Mouse (Mus musculus) urinary bladder, postnatal 10 days (tissue): ENCODE results near the gene Isyna1.
"Not testable (repeated sequence)": the region's sequence is repeated elsewhere in the genome, so short reads cannot be mapped to it uniquely, and the experiment has no call there.

Source experiments
- DNase-seq: peaks from one replicate; pipeline ENCODE4 v3.0.0; 2022; ENCODE audit warnings: low spot score

Gene Isyna1

DNA sequence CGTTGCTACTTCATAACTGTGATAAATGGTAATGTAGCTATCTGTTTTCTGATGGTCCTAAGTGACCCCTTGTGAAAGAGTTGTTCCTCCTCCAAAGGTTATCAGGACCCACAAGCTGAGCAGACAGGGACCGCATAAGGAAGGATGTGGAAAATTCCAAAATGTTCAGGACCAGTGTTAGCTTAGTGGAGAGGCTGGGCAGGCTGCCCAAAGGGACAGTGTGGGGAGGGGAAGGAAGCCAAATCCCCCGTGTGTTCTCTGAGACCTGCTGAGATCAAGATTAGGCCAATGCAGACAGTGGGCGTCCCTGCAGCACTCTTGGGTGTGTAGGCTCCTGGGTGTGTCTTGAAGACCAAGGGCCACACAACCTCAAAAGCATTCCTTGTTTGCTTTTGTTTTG is 19.3 kb upstream of the Isyna1 start:
- DNase-seq: no peak

- no peak for DNase-seq
Measured at GRCm38 (mm10) chr8:70577207-70577606, 17.0 kb upstream of the Isyna1 start.

- no peak for DNase-seq
Measured at GRCm38 (mm10) chr8:70583476-70584387, 10.4 kb upstream of the Isyna1 start.

DNA sequence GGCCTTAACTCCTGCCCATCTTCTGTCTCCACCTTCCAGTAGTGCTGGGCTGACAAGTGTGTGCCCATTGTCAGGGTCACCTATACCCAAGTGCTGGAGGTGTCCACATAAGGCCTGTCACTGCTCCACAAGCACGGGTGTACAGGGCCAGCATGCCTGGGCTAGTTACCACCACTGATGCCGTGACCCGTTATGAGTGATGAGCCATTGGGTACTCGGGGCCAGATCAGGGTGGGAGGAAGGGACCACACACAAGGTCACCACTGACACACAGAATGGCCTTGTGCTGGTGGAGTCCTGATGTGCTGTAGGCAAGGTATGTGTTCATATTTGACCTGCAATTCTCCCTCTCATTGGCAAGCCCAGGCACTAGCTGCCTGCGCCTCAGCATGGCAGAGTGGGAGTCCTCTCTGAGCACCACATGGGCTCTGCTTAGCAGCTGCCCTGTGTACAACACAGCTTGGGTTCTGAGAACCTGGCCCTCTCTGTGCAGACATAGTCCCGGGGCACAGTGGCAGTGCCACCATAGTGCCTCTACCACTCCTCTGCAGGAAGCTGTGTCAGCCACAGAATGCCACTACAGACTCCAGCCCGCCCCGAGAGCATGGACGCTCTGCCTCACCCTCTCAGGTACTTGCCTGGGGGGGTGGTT is 9.4 kb upstream of the Isyna1 start:
- no peak for DNase-seq

DNA sequence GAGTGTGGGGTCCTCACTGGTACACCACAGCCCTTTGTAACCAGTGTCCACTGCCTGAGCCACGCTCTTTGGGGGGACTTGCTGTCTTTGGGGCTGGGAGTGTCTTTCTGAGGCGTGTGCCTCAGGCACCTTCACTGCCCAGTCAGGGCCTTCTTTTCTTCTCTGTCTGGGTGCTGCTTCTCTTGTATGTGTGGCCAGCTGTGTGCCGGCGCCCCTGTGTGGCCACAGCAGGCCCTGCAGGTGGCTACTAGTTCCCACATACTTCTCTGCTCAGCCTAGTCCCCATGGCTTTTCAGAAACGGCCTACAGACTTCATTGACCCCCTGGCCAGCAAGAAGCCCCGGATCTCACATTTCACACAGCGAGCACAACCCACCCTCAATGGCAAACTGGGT is 8.9 kb upstream of the Isyna1 start:
- DNase-seq: no peak

- not testable (repeated sequence) for DNase-seq
Measured at GRCm38 (mm10) chr8:70587955-70588354, 6.2 kb upstream of the Isyna1 start.

DNA sequence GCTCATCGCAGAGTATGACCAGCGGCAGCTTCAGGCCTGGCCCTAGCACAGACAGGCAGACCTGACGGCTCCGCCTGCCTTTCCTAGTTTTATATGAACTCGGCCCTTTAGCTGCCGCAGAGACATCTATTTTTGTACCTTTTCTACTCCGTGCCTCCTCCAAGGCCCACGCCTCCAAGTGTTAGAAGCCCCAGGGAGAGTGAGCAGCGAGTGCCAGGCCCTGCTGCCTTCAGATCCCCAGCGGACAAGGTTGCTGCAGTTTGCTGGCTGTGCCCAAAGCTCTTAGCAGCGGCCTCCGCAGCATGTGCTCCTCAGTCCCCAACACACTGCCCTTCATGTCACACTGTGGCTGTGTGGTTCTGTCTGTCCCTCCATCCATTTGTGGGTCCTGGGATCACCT is 2.6 kb upstream of the Isyna1 start:
- DNase-seq: no peak

- DNase-seq: no peak
Measured at GRCm38 (mm10) chr8:70593173-70593572, 1.0 kb upstream of the Isyna1 start.

GRCm38 (mm10) chr8:70594621-70595564 is 720 bp downstream of the Isyna1 start:
- DNase-seq: no peak

- no peak for DNase-seq
Measured at GRCm38 (mm10) chr8:70595811-70596210, 1.6 kb downstream of the Isyna1 start.

DNA sequence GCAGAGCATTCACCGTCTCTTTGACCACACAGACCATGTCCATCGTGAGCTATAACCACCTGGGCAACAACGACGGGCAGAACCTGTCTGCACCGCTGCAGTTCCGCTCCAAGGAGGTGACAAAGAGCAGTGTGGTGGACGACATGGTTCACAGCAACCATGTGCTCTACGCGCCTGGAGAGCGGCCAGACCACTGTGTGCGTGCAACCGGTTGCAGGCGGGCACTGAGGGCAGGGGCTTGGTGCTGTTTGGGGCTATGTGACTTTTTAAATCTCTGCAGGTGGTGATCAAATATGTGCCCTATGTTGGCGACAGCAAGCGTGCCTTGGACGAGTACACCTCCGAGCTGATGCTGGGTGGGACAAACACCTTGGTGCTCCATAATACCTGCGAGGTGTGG is 2.0 kb downstream of the Isyna1 start:
- no peak for DNase-seq

DNA sequence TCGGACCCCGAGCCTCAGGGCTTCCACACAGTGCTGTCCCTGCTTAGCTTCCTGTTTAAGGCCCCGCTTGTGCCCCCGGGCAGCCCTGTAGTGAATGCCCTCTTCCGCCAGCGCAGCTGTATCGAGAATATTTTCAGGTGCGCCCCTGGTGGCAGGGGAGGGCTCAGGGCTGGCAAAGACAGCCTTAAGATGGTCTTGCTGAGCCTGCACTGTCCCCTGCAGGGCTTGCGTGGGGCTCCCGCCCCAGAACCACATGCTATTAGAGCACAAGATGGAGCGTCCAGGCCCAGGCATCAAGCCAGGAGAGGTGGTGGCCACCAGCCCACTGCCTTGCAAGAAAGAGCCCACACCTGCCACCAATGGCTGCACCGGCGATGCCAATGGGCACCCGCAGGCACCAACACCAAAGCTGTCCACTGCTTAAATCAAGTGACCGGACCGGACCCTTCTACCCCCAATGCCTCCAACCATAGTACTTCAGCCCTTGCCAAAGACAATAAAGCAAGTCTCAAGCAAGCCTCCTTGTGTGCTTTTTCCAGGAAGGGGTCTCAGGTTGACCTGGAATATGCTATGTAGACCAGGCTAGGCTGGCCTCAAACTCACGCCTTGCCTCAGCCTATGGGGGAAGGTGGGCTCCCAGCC is 2.7 kb downstream of the Isyna1 start:
- DNase-seq: no peak

DNA sequence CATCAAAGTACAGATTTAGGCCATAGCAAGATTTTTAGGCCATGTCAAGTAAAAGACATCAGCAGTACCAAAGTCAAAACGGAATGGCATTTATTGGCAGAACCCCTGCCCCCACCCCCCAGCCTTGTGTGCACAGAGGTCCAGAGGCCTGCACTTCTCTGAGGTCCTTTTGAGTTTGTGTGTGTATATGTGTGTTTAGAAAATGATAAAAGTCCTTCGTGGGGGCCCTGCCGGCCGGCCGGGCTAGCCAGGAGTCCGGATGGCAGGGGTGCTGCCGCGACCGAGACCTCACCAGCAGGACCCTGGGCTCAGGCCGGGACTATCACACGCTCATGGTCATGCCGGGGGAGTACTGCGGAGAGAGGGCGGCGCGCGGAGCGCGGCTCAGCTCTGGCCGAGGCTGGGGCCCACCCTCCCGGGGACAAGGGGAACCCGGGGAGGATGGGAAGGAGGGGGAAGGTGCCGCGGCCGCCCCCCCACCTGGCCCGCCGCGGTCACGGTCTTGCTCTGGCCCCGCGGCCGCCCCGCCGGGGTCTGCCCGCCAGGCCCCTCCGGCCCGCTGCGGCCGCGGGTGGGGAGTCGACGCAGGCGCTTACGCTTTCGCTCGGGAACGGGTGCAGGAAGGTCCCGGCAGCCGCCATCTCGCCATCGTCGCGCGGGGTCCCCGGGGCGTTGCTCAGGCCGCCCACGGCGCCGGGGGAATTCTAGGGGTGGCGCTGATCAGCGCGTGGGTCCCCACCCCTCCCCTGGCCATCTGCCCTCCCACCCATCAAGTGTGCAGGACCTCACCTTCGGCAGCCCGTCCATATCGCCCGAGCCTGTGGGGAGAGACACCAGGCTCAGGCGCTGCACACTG is 3.5 kb downstream of the Isyna1 start:
- DNase-seq: no peak

DNA sequence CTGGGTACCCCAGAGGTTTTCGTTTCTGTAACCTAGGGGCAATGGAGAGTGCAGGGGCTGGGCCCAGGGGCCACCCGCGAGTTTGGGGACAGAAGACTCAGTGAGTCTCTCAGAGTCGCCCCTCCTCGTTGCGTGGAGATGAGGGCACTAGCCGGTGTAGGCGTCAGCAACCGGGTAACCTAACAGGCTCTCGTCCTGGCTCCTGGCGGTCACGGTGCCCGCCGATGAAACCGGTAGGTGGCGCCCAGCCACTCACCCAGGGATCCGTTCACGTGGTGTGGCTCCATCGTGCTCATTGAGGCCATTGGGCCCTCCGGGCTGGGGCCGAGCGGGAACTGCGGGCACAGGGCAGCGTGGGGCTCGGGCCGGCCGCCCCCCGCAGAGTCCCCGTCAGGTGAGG is 4.1 kb downstream of the Isyna1 start:
- DNase-seq: no peak

DNA sequence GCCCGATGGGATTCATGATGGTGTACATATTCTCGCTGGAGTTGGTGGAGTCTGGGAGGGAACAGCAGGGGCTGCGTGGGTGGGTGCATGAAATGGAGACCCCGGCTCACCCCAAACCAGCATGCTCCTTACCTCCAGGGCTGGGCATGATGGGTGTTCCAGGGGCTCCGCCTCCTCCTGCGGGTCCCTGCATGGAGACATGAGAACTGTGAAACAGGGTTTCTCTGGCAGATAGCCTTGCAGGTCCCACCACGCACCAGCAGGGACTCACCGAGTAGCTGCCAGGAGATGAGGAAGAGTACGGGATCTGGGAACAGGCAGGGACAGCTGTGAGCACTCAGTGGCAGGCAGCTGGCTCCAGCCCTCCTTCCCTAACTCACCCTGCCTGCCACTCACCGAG is 4.5 kb downstream of the Isyna1 start:
- DNase-seq: no peak

- no peak for DNase-seq
Measured at GRCm38 (mm10) chr8:70599507-70600290, 5.5 kb downstream of the Isyna1 start.

DNA sequence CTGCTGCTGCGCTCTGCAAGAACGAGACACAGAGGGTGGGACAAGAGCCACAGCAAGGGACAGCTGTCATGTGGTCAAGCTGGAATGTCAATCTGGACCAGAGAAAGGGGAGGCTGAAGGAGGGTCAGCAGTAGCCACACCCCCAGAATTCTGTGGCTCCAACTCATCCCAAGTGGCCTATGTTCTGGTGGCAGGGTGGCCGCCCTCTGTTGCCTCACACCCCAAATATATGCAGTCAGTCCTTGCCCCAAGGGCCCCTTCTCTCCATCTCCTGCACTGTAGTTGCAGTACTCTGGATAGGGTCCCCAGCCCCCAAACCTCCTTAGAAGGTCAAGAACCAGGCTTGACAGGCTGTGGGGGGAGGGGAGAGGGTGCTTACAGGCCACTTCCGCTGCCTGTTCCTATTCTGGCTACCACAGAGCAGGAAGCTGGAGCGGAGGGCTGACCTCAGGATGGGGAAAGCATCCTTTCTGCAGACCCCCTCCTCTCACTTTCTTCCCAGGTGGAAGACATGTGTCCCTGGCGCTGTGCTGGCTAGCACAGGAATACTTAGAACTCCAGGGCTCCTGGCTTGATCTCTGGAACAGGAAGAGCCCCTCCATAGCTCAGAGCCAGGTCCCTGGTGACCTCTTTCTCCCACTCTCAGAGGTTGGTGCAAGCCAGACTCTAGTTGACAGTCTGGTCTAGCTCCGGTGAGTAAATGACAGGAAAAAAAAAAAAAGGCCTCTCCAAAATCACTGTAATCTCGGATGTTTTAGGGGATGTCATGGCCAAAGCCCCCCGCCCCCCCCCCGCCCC is 6.5 kb downstream of the Isyna1 start:
- DNase-seq: no peak

GRCm38 (mm10) chr8:70601271-70601649 is 7.1 kb downstream of the Isyna1 start:
- DNase-seq: no peak

DNA sequence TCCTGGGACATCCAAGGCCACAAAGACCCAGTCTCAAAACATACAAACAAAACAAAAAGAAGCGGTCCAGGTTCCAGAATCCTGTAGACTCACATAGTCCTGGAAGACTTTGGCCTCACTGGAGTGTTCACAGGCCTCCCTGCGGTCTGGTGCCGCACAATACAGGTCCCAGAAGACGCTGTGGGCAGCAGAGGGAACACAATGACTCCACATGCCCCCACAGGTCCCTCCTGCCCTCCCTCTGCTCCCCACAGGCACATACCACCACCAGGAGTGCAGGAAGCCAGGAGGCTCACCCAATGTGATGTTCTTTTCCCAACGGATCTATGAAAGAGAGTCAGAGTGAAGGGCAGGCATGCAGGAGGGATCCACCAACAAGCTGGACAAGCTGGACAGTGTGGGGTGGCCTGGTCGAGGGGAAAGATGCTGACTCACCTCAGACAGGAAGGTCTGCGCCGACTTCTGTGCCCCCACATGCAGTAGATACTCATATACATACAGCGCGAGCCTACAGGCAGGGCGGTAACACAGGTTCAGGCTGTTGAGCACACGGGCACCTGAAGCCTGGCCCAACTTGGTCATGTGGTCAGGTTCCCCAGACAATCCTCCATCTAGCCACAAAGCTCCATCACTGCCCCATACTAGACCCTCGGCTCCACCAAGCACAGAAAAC is 8.1 kb downstream of the Isyna1 start:
- no peak for DNase-seq
